Mouse (Mus musculus) stomach, embryonic 16.5 days (tissue): ENCODE measurements around the gene Csrnp3. TPM values are rescaled to one million over a fixed set of nuclear protein-coding genes. Genes with fewer than 3 reads are reported as not detected.

Experiments used
- ATAC-seq: fragments of 200-750 bp; cut with Nextera tagmentation; 2 replicates; pipeline ENCODE4 v1.8.0; 2017; ENCODE audit warnings: moderate number of reproducible peaks, moderate TSS enrichment; ENCODE audit not compliant: insufficient read depth, low FRiP score
- H3K27ac ChIP-seq: fragments of 300-500 bp; sonication (generic); 2 replicates; pipeline ENCODE4 v1.5.1; 2014; ENCODE audit warnings: low read length
- H3K27me3 ChIP-seq: fragments of 300-500 bp; sonication (generic); 2 replicates; pipeline ENCODE4 v1.6.1; 2014; ENCODE audit warnings: low read length, control low read depth, mixed read lengths; ENCODE audit not compliant: control insufficient read depth, insufficient read depth
- H3K36me3 ChIP-seq: fragments of 300-500 bp; sonication (generic); 2 replicates; pipeline ENCODE4 v1.6.1; 2014; ENCODE audit warnings: low read length; ENCODE audit not compliant: control insufficient read depth, insufficient read depth
- H3K4me1 ChIP-seq: fragments of 300-500 bp; sonication (generic); 2 replicates; pipeline ENCODE4 v1.6.1; 2014; ENCODE audit warnings: low read length, control low read depth, mixed read lengths; ENCODE audit not compliant: control insufficient read depth, insufficient read depth
- H3K4me2 ChIP-seq: fragments of 300-500 bp; sonication (generic); 2 replicates; pipeline ENCODE4 v1.6.1; 2014; ENCODE audit warnings: low read depth, low read length, mixed read lengths
- H3K4me3 ChIP-seq: fragments of 300-500 bp; sonication (generic); replicated peaks from 2 replicates; pipeline ENCODE4 v1.5.1; 2014; ENCODE audit warnings: mild to moderate bottlenecking, low read length
- H3K9ac ChIP-seq: fragments of 300-500 bp; sonication (generic); 2 replicates; pipeline ENCODE4 v1.6.1; 2014; ENCODE audit warnings: low read length
- H3K9me3 ChIP-seq: fragments of 300-500 bp; sonication (generic); replicated peaks from 2 replicates; pipeline ENCODE4 v1.6.1; 2016; ENCODE audit warnings: low read length, control low read depth; ENCODE audit not compliant: control insufficient read depth
- WGBS: fragments of 180-500 bp; shearing (Covaris S2); extraction: QIAGEN DNeasy Blood & Tissue Kit; methylation state at CpG from one replicate; pipeline ENCODE4 v1.1.7; 2014; 5-methylcytosine and 5-hydroxymethylcytosine counted together
- polyA plus RNA-seq: library from polyadenylated mRNA; unstranded; fragments of >200 nt; fragmentation: Nextera tagmentation; extraction: Ambion mirVana; gene quantifications from 2 replicates; pipeline ENCODE4 v1.2.1, GENCODE M21; 2015

Gene Csrnp3
- polyA plus RNA-seq, 1 experiment from 2014 or later: 1.3 TPM

DNA sequence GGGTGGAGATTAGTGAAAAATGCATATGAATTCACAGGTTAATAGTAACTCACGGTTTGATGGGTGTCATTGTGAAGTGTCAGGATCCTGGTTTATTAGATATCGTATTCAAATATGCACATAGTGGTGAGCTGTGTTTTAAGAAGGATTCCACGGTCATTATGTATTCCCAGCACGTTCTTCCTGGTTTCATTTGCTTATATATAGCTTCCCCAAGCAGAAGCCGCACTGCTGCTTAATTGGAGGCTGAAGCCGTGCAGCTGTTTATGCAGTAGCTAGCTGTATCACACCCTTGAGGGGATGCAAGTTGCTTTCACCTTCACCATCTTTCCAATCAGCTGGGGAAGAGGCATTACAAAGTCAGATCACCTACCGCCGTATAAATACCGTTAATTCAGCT, 111.2 kb downstream of the Csrnp3 start:
- Histone ChIP-seq H3K4me3 (no peak overlapping the region), H3K4me1 (no peaks in the 10 kb centered on the region), H3K4me2 (no peak overlapping the region), H3K27me3 (no peaks in the 10 kb centered on the region), H3K27ac (no peak overlapping the region), H3K9ac (no peak overlapping the region), H3K9me3 (no peaks in the 10 kb centered on the region), H3K36me3 (no peaks in the 10 kb centered on the region)
- WGBS: 73% methylated on average over 9 of the region's 9 CpGs
- ATAC-seq: no peak

DNA sequence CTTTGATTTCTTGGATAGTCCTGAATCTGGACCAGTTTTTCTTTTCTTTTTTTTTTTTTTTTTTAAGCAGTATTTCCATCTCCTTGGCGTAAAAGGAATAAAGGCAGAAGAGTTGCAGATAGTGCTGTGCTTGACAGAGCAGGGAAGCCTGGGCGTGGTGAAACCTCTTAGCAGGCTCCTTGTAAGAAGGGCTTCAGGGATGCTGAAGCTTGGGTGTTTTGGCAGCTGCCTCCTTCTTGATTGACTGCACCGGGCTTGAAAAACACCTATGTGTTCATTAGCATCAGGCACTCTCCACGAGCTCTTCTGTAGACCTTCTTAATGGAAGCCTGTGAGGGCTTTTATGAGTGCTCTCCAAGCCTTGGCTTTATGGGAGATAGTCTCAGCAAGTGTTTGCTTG, 117.9 kb downstream of the Csrnp3 start:
- 75% methylated on average over 4 of the region's 4 CpGs for WGBS

DNA sequence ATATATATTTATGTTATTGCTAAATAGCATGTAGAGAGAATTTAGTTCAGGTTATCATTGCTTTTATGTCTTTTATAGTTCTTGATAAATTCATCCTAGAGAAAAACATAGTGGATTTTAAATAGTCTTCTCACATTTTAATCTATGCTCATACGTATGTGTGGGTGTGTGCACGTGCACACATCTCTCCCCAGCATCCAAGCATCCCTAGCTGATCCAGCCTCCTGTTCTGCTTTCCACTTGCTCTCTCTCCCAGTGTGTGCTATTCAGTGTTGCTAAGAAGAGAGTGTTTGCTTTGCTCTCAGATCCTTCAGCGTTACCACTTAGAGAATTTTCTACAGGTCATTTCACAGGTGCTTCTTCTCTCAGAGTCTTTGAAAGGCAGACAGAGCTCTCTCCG, 123.2 kb downstream of the Csrnp3 start:
- H3K4me1 ChIP-seq: no peaks in the 10 kb centered on the region
- no peak overlapping the region for H3K9ac ChIP-seq
- H3K4me2 ChIP-seq: no peak overlapping the region
- ATAC-seq: no peak
- H3K27me3 ChIP-seq: no peaks in the 10 kb centered on the region
- H3K27ac ChIP-seq: no peak overlapping the region
- no peak overlapping the region for H3K4me3 ChIP-seq
- H3K9me3 ChIP-seq: no peaks in the 10 kb centered on the region; the same call in 1 of the 2 replicates
- H3K36me3 ChIP-seq: no peaks in the 10 kb centered on the region
- 48% methylated on average over 4 of the region's 4 CpGs for WGBS

More for the DNA sequence above, 117.9 kb downstream of the Csrnp3 start:
- H3K27me3 ChIP-seq: no peaks in the 10 kb centered on the region
- H3K36me3 ChIP-seq: no peaks in the 10 kb centered on the region
- no peak overlapping the region for H3K9ac ChIP-seq
- no peaks in the 10 kb centered on the region for H3K9me3 ChIP-seq
- H3K4me1 ChIP-seq: no peaks in the 10 kb centered on the region
- no peak for ATAC-seq
- no peak overlapping the region for H3K4me2 ChIP-seq
- H3K27ac ChIP-seq: no peak overlapping the region
- H3K4me3 ChIP-seq: no peak overlapping the region

DNA sequence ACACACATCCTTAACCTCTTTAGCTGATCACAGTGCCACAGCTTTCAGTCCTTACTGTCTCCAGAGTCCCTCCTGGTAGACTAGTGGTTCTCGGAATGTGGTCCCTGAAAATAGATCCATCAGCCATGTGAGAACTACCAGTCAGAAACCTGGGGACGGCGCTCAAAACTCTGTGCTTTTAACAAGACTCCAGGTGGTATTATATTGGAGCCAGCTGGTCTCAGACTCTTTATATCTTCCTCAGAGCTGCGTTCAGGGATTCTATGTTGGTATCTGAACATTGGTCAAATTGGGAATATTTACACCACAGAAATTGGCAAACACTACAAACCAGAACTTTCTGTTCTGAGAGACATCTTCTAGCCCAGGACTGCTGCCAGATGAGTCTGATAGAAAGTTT, 128.3 kb downstream of the Csrnp3 start:
- WGBS: 89% methylated on average over 4 of the region's 4 CpGs
- Histone ChIP-seq H3K4me2 (no peak overlapping the region), H3K4me3 (no peak overlapping the region), H3K9ac (no peak overlapping the region), H3K9me3 (no peaks in the 10 kb centered on the region; the same call in 1 of the 2 replicates), H3K36me3 (no peaks in the 10 kb centered on the region), H3K4me1 (no peaks in the 10 kb centered on the region), H3K27me3 (no peaks in the 10 kb centered on the region), H3K27ac (no peak overlapping the region)
- ATAC-seq: no peak

DNA sequence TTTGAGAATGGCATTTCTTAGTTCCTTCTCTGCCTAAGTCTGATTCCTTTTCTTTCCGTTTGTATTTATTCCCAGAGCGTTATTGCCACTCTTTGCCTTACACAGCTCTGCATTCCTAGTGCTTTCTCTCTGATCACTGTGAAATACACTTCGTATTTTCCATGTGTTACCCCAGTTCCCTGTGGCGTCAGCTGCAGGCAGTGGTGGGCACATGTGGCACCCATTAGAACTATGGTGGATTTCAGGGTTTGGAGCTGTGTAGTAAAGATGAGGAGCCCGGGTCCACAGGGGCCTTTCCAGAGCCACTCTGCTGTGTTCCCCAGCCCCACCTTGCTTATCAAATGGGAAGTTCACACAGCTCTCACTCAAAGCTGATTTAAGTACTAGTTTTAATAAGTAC, 129.8 kb downstream of the Csrnp3 start:
- H3K27me3 ChIP-seq: no peaks in the 10 kb centered on the region
- H3K4me2 ChIP-seq: no peak overlapping the region
- WGBS: 82% methylated on average over 5 of the region's 5 CpGs
- H3K9ac ChIP-seq: no peak overlapping the region
- ATAC-seq: no peak
- no peaks in the 10 kb centered on the region for H3K4me1 ChIP-seq
- H3K27ac ChIP-seq: no peak overlapping the region
- no peaks in the 10 kb centered on the region; the same call in 1 of the 2 replicates for H3K9me3 ChIP-seq
- no peaks in the 10 kb centered on the region for H3K36me3 ChIP-seq
- H3K4me3 ChIP-seq: no peak overlapping the region

DNA sequence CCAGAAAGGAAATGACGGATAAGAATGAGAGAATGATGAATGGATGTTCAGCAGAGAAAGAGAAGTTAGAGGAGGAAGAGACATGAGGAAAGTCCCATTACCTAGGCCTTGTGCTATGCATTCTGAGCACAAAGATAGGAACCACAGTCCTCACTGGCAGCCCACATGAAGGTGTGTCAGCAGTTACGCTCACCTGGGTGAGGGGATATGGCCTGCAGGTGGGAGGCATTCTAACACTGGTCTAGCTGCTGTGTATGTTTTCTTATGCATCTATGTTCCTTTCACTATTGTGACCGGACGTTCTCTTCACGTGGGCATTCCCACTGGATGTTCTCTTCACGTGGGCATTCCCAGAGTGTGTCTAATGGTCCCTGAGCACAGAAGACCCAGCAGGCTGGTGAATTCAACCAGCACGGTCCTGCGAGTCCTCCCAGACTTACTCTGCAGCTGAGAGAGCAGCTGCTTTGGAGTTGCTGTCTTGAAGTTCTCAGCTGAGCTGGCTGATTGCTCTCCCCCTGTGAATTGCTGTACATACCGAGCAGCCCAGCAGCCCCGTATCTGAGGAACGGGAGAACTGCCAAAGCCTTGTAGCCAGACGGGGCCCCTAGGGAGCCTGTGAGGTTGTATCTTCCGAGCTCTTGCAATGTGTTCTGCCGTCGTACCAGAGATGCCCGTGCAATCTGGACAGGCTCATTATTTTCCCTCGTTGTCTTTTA, 133.9 kb downstream of the Csrnp3 start:
- WGBS: 62% methylated on average over 17 of the region's 17 CpGs
- no peak; the same call in 1 of the 2 replicates for ATAC-seq
- H3K4me2 ChIP-seq: no peak overlapping the region
- H3K4me3 ChIP-seq: no peak overlapping the region
- no peaks in the 10 kb centered on the region for H3K27me3 ChIP-seq
- H3K9me3 ChIP-seq: no peaks in the 10 kb centered on the region
- no peaks in the 10 kb centered on the region for H3K36me3 ChIP-seq
- no peak overlapping the region for H3K9ac ChIP-seq
- H3K4me1 ChIP-seq: no peaks in the 10 kb centered on the region
- H3K27ac ChIP-seq: no peak overlapping the region

DNA sequence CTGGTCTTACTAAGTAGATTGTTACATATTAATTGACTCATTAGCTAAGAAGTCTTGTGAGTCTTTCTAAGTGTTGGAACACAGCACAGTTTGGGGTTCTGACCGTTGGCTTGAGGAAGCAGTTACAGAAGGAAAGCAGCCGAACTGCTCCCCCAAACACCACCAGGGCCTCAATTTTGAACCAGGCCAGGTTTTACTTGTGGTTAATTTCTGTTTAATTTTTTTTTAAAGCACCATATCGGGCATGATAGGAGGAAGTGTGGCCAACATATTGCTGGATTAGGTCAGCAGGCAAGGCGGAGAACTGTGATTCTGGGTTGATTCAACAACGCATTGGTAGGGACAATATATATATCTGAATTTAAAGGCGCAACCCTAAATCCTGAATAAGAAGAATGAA, 135.9 kb downstream of the Csrnp3 start:
- 86% methylated on average over 6 of the region's 6 CpGs for WGBS
- H3K27ac ChIP-seq: no peak overlapping the region
- H3K9me3 ChIP-seq: no peaks in the 10 kb centered on the region
- no peak for ATAC-seq
- H3K4me2 ChIP-seq: no peak overlapping the region
- no peaks in the 10 kb centered on the region for H3K4me1 ChIP-seq
- H3K36me3 ChIP-seq: no peaks in the 10 kb centered on the region
- H3K4me3 ChIP-seq: no peak overlapping the region
- H3K9ac ChIP-seq: no peak overlapping the region
- no peaks in the 10 kb centered on the region for H3K27me3 ChIP-seq

DNA sequence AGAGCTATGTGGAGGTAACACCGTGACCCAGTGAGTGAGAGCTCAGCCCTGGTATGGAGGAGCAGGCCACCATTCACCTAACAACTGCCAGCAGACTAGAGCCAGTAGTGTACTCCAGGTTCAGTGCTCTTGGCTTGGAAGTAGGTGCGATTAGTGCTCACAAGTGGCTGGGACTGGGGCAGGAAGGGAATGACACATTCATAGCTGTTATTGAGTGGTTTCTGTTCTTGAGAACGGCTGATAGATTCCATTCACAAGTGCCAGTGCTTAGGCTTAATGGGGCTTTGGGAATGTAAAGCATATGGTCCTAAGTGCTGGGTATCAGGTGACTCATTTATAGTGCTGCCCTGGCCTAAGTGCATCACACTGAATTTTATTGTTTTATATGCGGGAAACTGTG, 136.4 kb downstream of the Csrnp3 start:
- Histone ChIP-seq H3K9me3 (no peaks in the 10 kb centered on the region), H3K4me3 (no peak overlapping the region), H3K27me3 (no peaks in the 10 kb centered on the region), H3K9ac (no peak overlapping the region), H3K4me2 (no peak overlapping the region), H3K4me1 (no peaks in the 10 kb centered on the region), H3K36me3 (no peaks in the 10 kb centered on the region), H3K27ac (no peak overlapping the region)
- no peak for ATAC-seq
- WGBS: 60% methylated on average over 4 of the region's 4 CpGs

DNA sequence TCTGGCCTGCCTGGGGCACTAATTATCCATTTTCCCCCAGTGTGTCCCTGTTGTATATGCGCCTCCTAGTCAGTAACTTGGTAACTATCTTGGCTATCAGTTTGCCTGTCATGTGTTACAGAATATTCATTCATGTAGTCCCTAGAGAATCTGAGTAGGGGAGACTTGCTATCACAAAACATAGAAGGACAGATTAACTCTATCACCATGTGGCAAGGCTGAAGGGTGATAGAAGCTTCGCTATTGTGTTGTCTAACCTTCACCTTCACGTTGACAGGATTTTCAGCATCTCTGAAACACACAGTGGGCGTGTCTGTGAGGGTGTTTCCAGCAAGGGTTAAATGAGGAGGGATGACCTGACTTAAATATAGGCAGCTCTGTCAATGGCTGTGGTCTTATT, 140.1 kb downstream of the Csrnp3 start:
- Histone ChIP-seq H3K4me3 (no peak overlapping the region), H3K4me1 (no peaks in the 10 kb centered on the region), H3K4me2 (no peak overlapping the region), H3K9me3 (no peaks in the 10 kb centered on the region), H3K27ac (no peak overlapping the region), H3K27me3 (no peaks in the 10 kb centered on the region), H3K9ac (no peak overlapping the region), H3K36me3 (no peaks in the 10 kb centered on the region)
- no peak for ATAC-seq
- WGBS: 83% methylated on average over 4 of the region's 4 CpGs
